Mouse (Mus musculus) central nervous system, embryonic 11.5 days (tissue): ENCODE measurements around the gene Uchl5. TPM values are rescaled to one million over a fixed set of nuclear protein-coding genes. Genes with fewer than 3 reads are reported as not detected.

Experiments used
- polyA plus RNA-seq: library from polyadenylated mRNA; depleted of rRNA; stranded (reverse); fragments of >200 nt; gene quantifications from 2 replicates; pipeline ENCODE4 v1.2.3, GENCODE M21; 2012; rRNA removed

Gene Uchl5
- polyA plus RNA-seq = 26.9 and 28.3 TPM in 2 replicates

DNA sequence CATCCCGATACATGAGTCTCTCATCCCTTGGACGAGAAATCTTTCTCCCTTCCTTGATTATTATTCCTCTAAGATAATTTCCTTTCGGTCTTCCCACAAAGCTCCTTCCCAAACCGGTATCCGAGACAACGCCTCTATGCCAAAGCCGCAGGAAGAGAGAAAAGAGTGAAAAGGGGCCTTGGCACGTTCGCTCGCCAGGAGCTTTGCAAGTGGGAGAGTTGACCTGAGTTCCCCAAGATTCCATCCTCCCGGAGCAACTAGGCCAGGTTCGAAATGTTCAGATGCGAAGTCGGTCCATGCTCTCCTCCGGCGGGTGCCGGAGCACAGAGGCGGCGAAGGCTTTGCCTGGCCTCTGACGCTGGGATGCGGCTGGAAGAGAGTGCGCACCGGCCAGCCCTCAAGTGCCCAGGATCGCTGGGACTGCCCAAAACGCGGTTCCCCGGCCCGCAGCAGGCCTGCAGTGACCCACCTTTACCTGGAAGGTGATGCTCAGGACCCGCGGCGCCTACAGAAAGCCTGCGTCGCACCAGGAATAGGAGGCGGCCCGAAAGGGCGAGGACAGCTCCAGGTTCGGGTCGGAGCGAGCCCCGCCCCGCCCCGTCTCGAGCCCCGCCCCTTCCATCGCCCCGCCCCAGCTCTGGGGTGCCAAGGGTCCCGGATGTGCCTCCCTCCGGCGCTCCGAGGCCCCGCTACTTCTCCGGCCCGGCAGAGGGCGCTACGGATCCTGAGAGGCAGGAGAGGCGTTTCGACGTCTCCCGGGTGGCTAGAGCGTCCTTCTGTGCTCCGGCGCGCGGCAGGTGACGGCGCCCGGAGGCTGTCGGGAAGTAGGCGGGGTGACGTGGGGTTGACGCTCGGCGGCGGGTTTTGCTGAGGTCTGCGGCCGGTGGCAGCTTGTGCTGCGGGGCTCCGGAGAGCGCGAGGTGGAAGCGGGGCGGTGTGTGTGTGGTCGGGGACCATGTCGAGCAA lies at the start of gene Uchl5, which contains the start of gene Trove2:
Uchl5 (plus strand) TSS at position 827 of the 966 bp plus-strand sequence.
Trove2 (minus strand) TSS at position 623 of the 966 bp plus-strand sequence.

Other genes with a start within 250 kb of the Uchl5 start
- gene B3galt2, start 136.6 kb upstream of the Uchl5 start, polyA plus RNA-seq = 0.41 and 0.62 TPM in 2 replicates
- gene Cdc73, start 74.4 kb upstream of the Uchl5 start, polyA plus RNA-seq = 33.4 and 34.6 TPM in 2 replicates
- 68.9 and 103 TPM in 2 replicates for gene Glrx2, start 60.9 kb upstream of the Uchl5 start, polyA plus RNA-seq
- 12.6 and 18.2 TPM in 2 replicates for gene Trove2, start 204 bp upstream of the Uchl5 start, polyA plus RNA-seq
- gene Rgs2, start 226.9 kb downstream of the Uchl5 start, polyA plus RNA-seq = 30.4 and 40.4 TPM in 2 replicates